Mouse (Mus musculus): ENCODE data around the gene Sh3glb1.

Sh3glb1 gene

GRCm38 (mm10) chr3:144669944-144670874 is 49.9 kb downstream of the Sh3glb1 start:
- no peak for DNase-seq (ENCODE audit: low read depth, low spot score)

GRCm38 (mm10) chr3:144669457-144669864 is 50.7 kb downstream of the Sh3glb1 start:
- DNase-seq (ENCODE audit: low read depth, low spot score): no peak

- DNase-seq (ENCODE audit: low read depth, low spot score): no peak
Measured at GRCm38 (mm10) chr3:144668949-144669348, 51.2 kb downstream of the Sh3glb1 start.

GRCm38 (mm10) chr3:144668039-144668438 is 52.1 kb downstream of the Sh3glb1 start:
- DNase-seq (ENCODE audit: low read depth, low spot score): no peak

GRCm38 (mm10) chr3:144664363-144665299 is 55.5 kb downstream of the Sh3glb1 start:
- no peak for DNase-seq (ENCODE audit: low read depth, low spot score)

GRCm38 (mm10) chr3:144663415-144664093 is 56.6 kb downstream of the Sh3glb1 start:
- DNase-seq (ENCODE audit: low read depth, low spot score): no peak

- no peak for DNase-seq (ENCODE audit: low read depth, low spot score)
Measured at GRCm38 (mm10) chr3:144662215-144662852, 57.8 kb downstream of the Sh3glb1 start.

GRCm38 (mm10) chr3:144661439-144661838 is 58.7 kb downstream of the Sh3glb1 start:
- DNase-seq (ENCODE audit: low read depth, low spot score): no peak

- no peak for DNase-seq (ENCODE audit: low read depth, low spot score)
Measured at GRCm38 (mm10) chr3:144644202-144644601, 75.9 kb downstream of the Sh3glb1 start.

GRCm38 (mm10) chr3:144643301-144643871 is 76.7 kb downstream of the Sh3glb1 start:
- DNase-seq (ENCODE audit: low read depth, low spot score): no peak

GRCm38 (mm10) chr3:144642141-144642540 is 78.0 kb downstream of the Sh3glb1 start:
- no peak for DNase-seq (ENCODE audit: low read depth, low spot score)

GRCm38 (mm10) chr3:144640033-144640432 is 80.1 kb downstream of the Sh3glb1 start:
- DNase-seq (ENCODE audit: low read depth, low spot score): no peak

GRCm38 (mm10) chr3:144639387-144639786 is 80.7 kb downstream of the Sh3glb1 start:
- no peak for DNase-seq (ENCODE audit: low read depth, low spot score)

- no peak for DNase-seq (ENCODE audit: low read depth, low spot score)
Measured at GRCm38 (mm10) chr3:144638110-144638509, 82.0 kb downstream of the Sh3glb1 start.

GRCm38 (mm10) chr3:144635236-144635635 is 84.9 kb downstream of the Sh3glb1 start:
- DNase-seq (ENCODE audit: low read depth, low spot score): no peak
